ENCODE assay signal across 10 mouse cellular contexts in the genomic region with DNA sequence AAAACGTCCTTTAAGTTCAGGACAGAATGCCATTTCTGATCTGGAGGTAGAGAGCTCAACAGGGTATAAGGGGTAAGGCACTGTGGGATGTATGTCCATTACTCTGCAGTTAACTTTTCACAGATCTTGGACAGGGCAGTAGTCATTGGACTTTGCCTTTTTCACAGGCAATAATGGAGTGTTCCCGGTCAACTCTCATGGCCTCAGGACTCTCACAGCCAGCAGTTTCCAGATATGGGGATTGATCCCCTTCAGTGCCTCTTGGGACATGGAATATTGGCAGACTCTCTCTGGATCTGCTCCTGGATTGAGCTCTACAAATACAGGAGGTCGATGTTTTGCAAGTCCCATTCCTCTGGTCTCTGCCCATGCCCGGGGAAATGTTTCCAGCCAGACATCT.
"Had no signal": no experiment of that assay in that cellular context is flagged by ENCODE, and none has a peak within 500 bp of the region (broad histone marks: within the 10 kb centered on the region; RNA-seq: fewer than 3 reads in every experiment).

No protein-coding gene starts in this region.

- H3K36me3 ChIP-seq: limb, embryonic 10.5 days; liver, embryonic 15.5 days; midbrain, embryonic 12.5 days; neural tube, embryonic 13.5 days; stomach, embryonic 15.5 days had no signal

- H3K9me3 ChIP-seq: limb, embryonic 10.5 days; liver, embryonic 15.5 days; midbrain, embryonic 12.5 days; neural tube, embryonic 13.5 days; stomach, embryonic 15.5 days had no signal

- H3K27ac ChIP-seq: hindbrain, postnatal 0 days; left cerebral cortex, adult 2 months; limb, embryonic 10.5 days; liver, embryonic 15.5 days; midbrain, embryonic 12.5 days; neural tube, embryonic 13.5 days; stomach, embryonic 15.5 days had no signal

- H3K4me2 ChIP-seq: liver, embryonic 15.5 days; midbrain, embryonic 12.5 days; neural tube, embryonic 13.5 days; stomach, embryonic 15.5 days had no signal

- H3K9ac ChIP-seq: liver, embryonic 15.5 days; midbrain, embryonic 12.5 days; neural tube, embryonic 13.5 days; stomach, embryonic 15.5 days had no signal

- H3K27me3 ChIP-seq: liver, embryonic 15.5 days; midbrain, embryonic 12.5 days; neural tube, embryonic 13.5 days; stomach, embryonic 15.5 days had no signal

- DNase-seq: right cerebral cortex, postnatal 14 days; thymus, postnatal 36 days had no signal

- ATAC-seq: hindbrain, postnatal 0 days; midbrain, embryonic 16.5 days had no signal

- H3K4me1 ChIP-seq: liver, embryonic 15.5 days; midbrain, embryonic 12.5 days; neural tube, embryonic 13.5 days; stomach, embryonic 15.5 days had no signal

- H3K4me3 ChIP-seq: left cerebral cortex, adult 2 months; limb, embryonic 10.5 days; liver, embryonic 15.5 days; midbrain, embryonic 12.5 days; neural tube, embryonic 13.5 days; stomach, embryonic 15.5 days had no signal
